In genomic region chr5:148983108-148983664, GRCm38 (mm10) we compare ENCODE assay signal across 18 mouse cellular contexts. TPM values are rescaled to one million over a fixed set of nuclear protein-coding genes. Genes with fewer than 3 reads are reported as not detected.
DNase-seq lines count a peak whose midpoint lies in the region; ATAC-seq and TF ChIP-seq lines count a peak whose summit lies in the region.
"Had no signal": no experiment of that assay in that cellular context is flagged by ENCODE, and none has a peak within 500 bp of the region (broad histone marks: within the 10 kb centered on the region; RNA-seq: fewer than 3 reads in every experiment).

No protein-coding gene starts in this region.

- H3K79me2 ChIP-seq in MEL (ENCODE audit: control insufficient read depth, insufficient read depth, low read length, poor library complexity), result no peaks in the 10 kb centered on the region

- TF ChIP-seq EP300 in MEL (IDR thresholded peaks at IDR 0.05; ENCODE audit: low read depth in 1 of 2, low read length in 2 of 2), result no peak

- no peak for ATAC-seq in lung, embryonic 14.5 days (ENCODE audit: insufficient read depth)
- 0 out of 2 replicates have a peak, but pooled peaks have one; percentile 51 for ATAC-seq in embryonic facial prominence, embryonic 11.5 days (replicated peaks; ENCODE audit: insufficient number of reproducible peaks, low FRiP score, low TSS enrichment, low read depth)
- ATAC-seq: forebrain, postnatal 0 days; hindbrain, postnatal 0 days; Patski had no signal

- no peaks in the 10 kb centered on the region for H3K27me3 ChIP-seq in lung, embryonic 14.5 days (ENCODE audit: insufficient read depth, low read length)
- H3K27me3 ChIP-seq in E14TG2a.4 (ENCODE audit: insufficient read depth, low read length), result no peaks in the 10 kb centered on the region
- H3K27me3 ChIP-seq in MEL (ENCODE audit: control insufficient read depth in 1 of 2, insufficient read depth in 2 of 2, low read length in 2 of 2), result no peaks in the 10 kb centered on the region
- no peaks in the 10 kb centered on the region for H3K27me3 ChIP-seq in embryonic facial prominence, embryonic 11.5 days (ENCODE audit: control insufficient read depth, insufficient read depth, low read length)
- H3K27me3 ChIP-seq: neural tube, embryonic 13.5 days; Patski had no signal

- 0 out of 2 replicates have a peak, but pooled peaks have one; percentile 5 for TF ChIP-seq CTCF in lung, embryonic 14.5 days (IDR thresholded peaks at IDR 0.05; ENCODE audit: low read depth)
- peak; percentile 64 for TF ChIP-seq CTCF in E14TG2a.4 (conservative IDR thresholded peaks at IDR 0.05; ENCODE audit: low read length)
- TF ChIP-seq CTCF in MEL (IDR thresholded peaks at IDR 0.05 in 2 of 3, conservative IDR thresholded peaks at IDR 0.05 in 1 of 3; ENCODE audit: control insufficient read depth in 1 of 3, insufficient read depth in 1 of 3, low read depth in 2 of 3, low read length in 3 of 3, poor library complexity in 1 of 3, severe bottlenecking in 1 of 3), result peak in 2 of 3 experiments; percentile 4 to 32; a peak in 2 of 6 replicates

- 68% methylated on average over 12 of the region's 12 CpGs for WGBS in lung, embryonic 14.5 days
- WGBS in embryonic facial prominence, embryonic 11.5 days, result 67% methylated on average over 12 of the region's 12 CpGs

- H3K4me1 ChIP-seq in lung, embryonic 14.5 days (ENCODE audit: insufficient read depth), result no peaks in the 10 kb centered on the region
- peaks cover 55% of the 10 kb centered on the region for H3K4me1 ChIP-seq in E14TG2a.4 (replicated peaks; ENCODE audit: low read depth, low read length)
- no peaks in the 10 kb centered on the region for H3K4me1 ChIP-seq in MEL (ENCODE audit: control insufficient read depth in 1 of 2, insufficient read depth in 2 of 2, low read length in 2 of 2)
- H3K4me1 ChIP-seq in embryonic facial prominence, embryonic 11.5 days (ENCODE audit: control insufficient read depth, insufficient read depth, low read length), result no peaks in the 10 kb centered on the region; the same call in 1 of the 2 replicates

- TF ChIP-seq RAD21 in MEL (IDR thresholded peaks at IDR 0.05; ENCODE audit: low read depth, low read length), result no peak

- DNase-seq in lung, embryonic 14.5 days, result no peak
- DNase-seq in lung, postnatal 4 days, result no peak
- DNase-seq in MEL (ENCODE audit: low read depth, low spot score), result no peak
- DNase-seq in embryonic facial prominence, embryonic 11.5 days (ENCODE audit: low spot score), result peak; percentile 73
- DNase-seq in kidney, postnatal 36 days, result no peak
- DNase-seq in cerebellum, adult 9-10 months, result no peak
- DNase-seq: cerebellum, postnatal 14 days; forebrain, postnatal 0 days; heart, adult 18-20 months; kidney, adult 2 months; kidney, postnatal 25 days had no signal

- no peaks in the 10 kb centered on the region for H3K36me3 ChIP-seq in lung, embryonic 14.5 days (ENCODE audit: insufficient read depth)
- H3K36me3 ChIP-seq in E14TG2a.4 (ENCODE audit: insufficient read depth, low read length), result no peaks in the 10 kb centered on the region
- no peaks in the 10 kb centered on the region for H3K36me3 ChIP-seq in MEL (ENCODE audit: control insufficient read depth in 1 of 2, insufficient read depth in 2 of 2, low read length in 2 of 2)
- H3K36me3 ChIP-seq in embryonic facial prominence, embryonic 11.5 days (replicated peaks; ENCODE audit: control insufficient read depth, insufficient read depth, low read depth, low read length), result no peaks in the 10 kb centered on the region

- H3K4me3 ChIP-seq in lung, embryonic 14.5 days (ENCODE audit: low read depth, low read length), result no peak overlapping the region
- no peak overlapping the region for H3K4me3 ChIP-seq in E14TG2a.4 (replicated peaks; ENCODE audit: low read length)
- H3K4me3 ChIP-seq in MEL (ENCODE audit: control insufficient read depth in 1 of 2, insufficient read depth in 1 of 2, low read depth in 2 of 2, low read length in 2 of 2), result no peak overlapping the region
- H3K4me3 ChIP-seq in embryonic facial prominence, embryonic 11.5 days (ENCODE audit: low read depth, low read length), result no peak overlapping the region
- H3K4me3 ChIP-seq: midbrain, embryonic 10.5 days; neural tube, embryonic 13.5 days had no signal

- no peak for TF ChIP-seq POLR2A in MEL (IDR thresholded peaks at IDR 0.05; ENCODE audit: control insufficient read depth in 1 of 2, insufficient read depth in 1 of 2, low read depth in 1 of 2, low read length in 2 of 2, poor library complexity in 1 of 2)

- no peak overlapping the region for H3K27ac ChIP-seq in lung, embryonic 14.5 days (ENCODE audit: low read depth)
- no peak overlapping the region for H3K27ac ChIP-seq in MEL (ENCODE audit: control insufficient read depth, low read depth, low read length)
- H3K27ac ChIP-seq in embryonic facial prominence, embryonic 11.5 days (replicated peaks; ENCODE audit: low read depth, low read length), result no peak overlapping the region
- H3K27ac ChIP-seq: hindbrain, postnatal 0 days; midbrain, embryonic 10.5 days; neural tube, embryonic 13.5 days had no signal

- peaks cover 13% of the 10 kb centered on the region; the same call in 1 of the 2 replicates for H3K9me3 ChIP-seq in lung, embryonic 14.5 days (ENCODE audit: low read depth, low read length)
- H3K9me3 ChIP-seq in E14TG2a.4 (ENCODE audit: low read length) (peaks cover 10% of the 10 kb centered on the region), MEL (replicated peaks; ENCODE audit: insufficient read depth, low read length) (no peaks in the 10 kb centered on the region)
- no peaks in the 10 kb centered on the region for H3K9me3 ChIP-seq in embryonic facial prominence, embryonic 11.5 days (replicated peaks; ENCODE audit: control insufficient read depth, low read length)

- H3K9ac ChIP-seq in lung, embryonic 14.5 days, result no peak overlapping the region
- no peak overlapping the region for H3K9ac ChIP-seq in MEL (ENCODE audit: control insufficient read depth, low read depth, low read length, poor library complexity, severe bottlenecking)
- no peak overlapping the region for H3K9ac ChIP-seq in embryonic facial prominence, embryonic 11.5 days (replicated peaks; ENCODE audit: low read length)
- H3K9ac ChIP-seq: forebrain, postnatal 0 days; neural tube, embryonic 13.5 days had no signal

- H3K4me2 ChIP-seq in lung, embryonic 14.5 days, result no peak overlapping the region
- H3K4me2 ChIP-seq in embryonic facial prominence, embryonic 11.5 days (ENCODE audit: low read depth, low read length), result no peak overlapping the region
- H3K4me2 ChIP-seq: liver, embryonic 11.5 days; neural tube, embryonic 13.5 days had no signal

TF ChIP-seq in MEL, 35 proteins besides CTCF, POLR2A, EP300 and RAD21:
- TF ChIP-seq ZNF384 (IDR thresholded peaks at IDR 0.05; ENCODE audit: low read depth, low read length), result 0 out of 2 replicates have a peak, but pooled peaks have one; percentile 13
- TF ChIP-seq JUND (IDR thresholded peaks at IDR 0.05; ENCODE audit: low read depth, low read length), result no peak

RNA-seq across cellular contexts. Expression of gene Gm42791, which starts 11.8 kb away (rescaled TPM):
- polyA plus RNA-seq in lung, embryonic 14.5 days (2014; fragmentation: Nextera tagmentation; extraction: Ambion mirVana), result 0.58 and 1.2 TPM in 2 replicates
- total RNA-seq in MEL (2012; rRNA removed), result 1.2 TPM in 1 of 2 replicates, not detected in the other
- 1 to 10 TPM in 1 of 2 experiments, not detected in 1; 2.1 TPM for polyA plus RNA-seq in MEL (2012; ENCODE audit: insufficient read depth in 1 of 2, insufficient read length in 2 of 2, low read depth in 1 of 2, low replicate concordance in 2 of 2, missing spikeins in 1 of 2)
- polyA plus RNA-seq in embryonic facial prominence, embryonic 11.5 days (2014; fragmentation: Nextera tagmentation; extraction: Ambion mirVana), result not detected in 2 replicates
- total RNA-seq: forebrain, postnatal 0 days; hindbrain, postnatal 0 days had no signal
- polyA plus RNA-seq: heart, embryonic 14.5 days; kidney, adult 2 months; liver, embryonic 11.5 days; Patski had no signal

RNA-seq across cellular contexts. Expression of gene Katnal1, which starts 54.1 kb away (rescaled TPM):
- 13.8 and 14.2 TPM in 2 replicates for polyA plus RNA-seq in lung, embryonic 14.5 days (2014; fragmentation: Nextera tagmentation; extraction: Ambion mirVana)
- 13.6 and 14.8 TPM in 2 replicates for total RNA-seq in MEL (2012; rRNA removed)
- 10 to 100 TPM in 1 of 2 experiments, not detected in 1; 12.8 TPM for polyA plus RNA-seq in MEL (2012; ENCODE audit: insufficient read depth in 1 of 2, insufficient read length in 2 of 2, low read depth in 1 of 2, low replicate concordance in 2 of 2, missing spikeins in 1 of 2)
- 21.4 and 25.3 TPM in 2 replicates for polyA plus RNA-seq in embryonic facial prominence, embryonic 11.5 days (2014; fragmentation: Nextera tagmentation; extraction: Ambion mirVana)

Comparison
In these comparisons a context has a peak if more than half of its experiments do, and no peak if none do; other contexts are left out.
1. CTCF ChIP-seq: peak in every context shown above with its lines; median percentile 64 in E14TG2a.4; 18 in MEL; 5 in lung, embryonic 14.5 days.